Mouse (Mus musculus) hindbrain, embryonic 14.5 days (tissue): ENCODE measurements around the gene Sync. TPM values are rescaled to one million over a fixed set of nuclear protein-coding genes. Genes with fewer than 3 reads are reported as not detected.

Experiments
- ATAC-seq: fragments of 200-750 bp; cut with Nextera tagmentation; 2 replicates; pipeline ENCODE4 v1.8.0; 2017; ENCODE audit warnings: moderate number of reproducible peaks, mild to moderate bottlenecking, moderate TSS enrichment, moderate library complexity; ENCODE audit not compliant: low FRiP score
- DNase-seq: peaks from one replicate; pipeline ENCODE4 v3.0.0-alpha.2; 2015; ENCODE audit warnings: low spot score
- H3K27ac ChIP-seq: fragments of 300-500 bp; sonication (generic); 2 replicates; pipeline ENCODE4 v1.5.1; 2014; ENCODE audit warnings: mild to moderate bottlenecking, moderate library complexity
- H3K27me3 ChIP-seq: fragments of 300-500 bp; sonication (generic); 2 replicates; pipeline ENCODE4 v1.6.1; 2014; ENCODE audit warnings: mild to moderate bottlenecking, low read length, mixed read lengths; ENCODE audit not compliant: control insufficient read depth, insufficient read depth
- H3K36me3 ChIP-seq: fragments of 300-500 bp; sonication (generic); replicated peaks from 2 replicates; pipeline ENCODE4 v1.6.1; 2014; ENCODE audit not compliant: control insufficient read depth, insufficient read depth
- H3K4me1 ChIP-seq: fragments of 300-500 bp; sonication (generic); replicated peaks from 2 replicates; pipeline ENCODE4 v1.6.1; 2014; ENCODE audit warnings: antibody characterized with exemption, low read length, mixed read lengths; ENCODE audit not compliant: control insufficient read depth, insufficient read depth
- H3K4me2 ChIP-seq: fragments of 300-500 bp; sonication (generic); replicated peaks from 2 replicates; pipeline ENCODE4 v1.6.1; 2014; ENCODE audit warnings: mild to moderate bottlenecking, moderate library complexity
- H3K4me3 ChIP-seq: fragments of 300-500 bp; sonication (generic); replicated peaks from 2 replicates; pipeline ENCODE4 v1.5.1; 2014; ENCODE audit warnings: mild to moderate bottlenecking, low read length
- H3K9ac ChIP-seq: fragments of 300-500 bp; sonication (generic); 2 replicates; pipeline ENCODE4 v1.6.1; 2014
- H3K9me3 ChIP-seq: fragments of 300-500 bp; sonication (generic); 2 replicates; pipeline ENCODE4 v1.6.1; 2016; ENCODE audit warnings: low read length; ENCODE audit not compliant: control insufficient read depth
- WGBS: fragments of 180-500 bp; shearing (Covaris S2); extraction: QIAGEN DNeasy Blood & Tissue Kit; methylation state at CpG from one replicate; pipeline ENCODE4 v1.1.7; 2014; 5-methylcytosine and 5-hydroxymethylcytosine counted together
- polyA plus RNA-seq: library from polyadenylated mRNA; unstranded; fragments of >200 nt; fragmentation: Nextera tagmentation; extraction: Ambion mirVana; gene quantifications from 2 replicates; pipeline ENCODE4 v1.2.1, GENCODE M21; 2014

Gene Sync
- 1.2 and 2.2 TPM in 2 replicates for polyA plus RNA-seq

DNA sequence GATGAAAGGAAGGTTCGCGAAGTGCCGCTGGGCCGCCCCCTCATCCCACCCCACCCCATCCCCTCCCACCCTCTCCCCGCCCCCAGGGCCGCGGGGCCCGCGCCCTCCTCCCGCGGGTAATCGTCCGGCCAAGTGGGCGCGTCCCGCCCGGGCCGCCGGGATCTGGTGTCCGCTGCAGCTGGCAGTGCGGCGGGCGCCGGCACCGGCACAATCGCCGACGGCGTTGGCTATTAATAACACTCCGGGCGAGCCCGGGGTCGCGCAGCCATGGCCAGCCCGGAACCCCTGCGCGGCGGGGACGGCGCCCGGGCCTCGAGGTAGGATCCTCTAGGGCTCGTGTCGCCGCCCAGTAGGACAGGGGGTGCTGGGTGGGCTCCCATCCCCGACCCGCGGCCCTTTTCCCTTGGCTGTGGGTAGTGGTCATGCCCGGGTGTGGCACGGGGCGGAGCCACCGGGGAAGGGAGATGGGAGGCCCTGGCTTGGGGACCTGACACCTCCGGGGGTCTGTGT lies at the start of gene Sync:
Gene Sync, plus strand, starts transcription at position 146 of the 510 bp plus-strand sequence.
- H3K36me3 ChIP-seq: no peaks in the 10 kb centered on the region
- H3K9ac ChIP-seq: peak within 1 kb of the TSS; percentile 63
- peaks cover 9% of the 10 kb centered on the region for H3K4me1 ChIP-seq
- H3K4me2 ChIP-seq: peak within 1 kb of the TSS; percentile 92
- peak within 1 kb of the TSS; percentile 46 for H3K4me3 ChIP-seq
- WGBS: under 1% methylated on average over 42 of the region's 53 CpGs
- H3K27ac ChIP-seq: no peak within 1 kb of the TSS
- 0 out of 2 replicates have a peak, but pooled peaks cover 17% of the 10 kb centered on the region for H3K27me3 ChIP-seq
- no peak for DNase-seq
- peak; percentile 46; the same call in 1 of the 2 replicates for ATAC-seq
- no peaks in the 10 kb centered on the region for H3K9me3 ChIP-seq

DNA sequence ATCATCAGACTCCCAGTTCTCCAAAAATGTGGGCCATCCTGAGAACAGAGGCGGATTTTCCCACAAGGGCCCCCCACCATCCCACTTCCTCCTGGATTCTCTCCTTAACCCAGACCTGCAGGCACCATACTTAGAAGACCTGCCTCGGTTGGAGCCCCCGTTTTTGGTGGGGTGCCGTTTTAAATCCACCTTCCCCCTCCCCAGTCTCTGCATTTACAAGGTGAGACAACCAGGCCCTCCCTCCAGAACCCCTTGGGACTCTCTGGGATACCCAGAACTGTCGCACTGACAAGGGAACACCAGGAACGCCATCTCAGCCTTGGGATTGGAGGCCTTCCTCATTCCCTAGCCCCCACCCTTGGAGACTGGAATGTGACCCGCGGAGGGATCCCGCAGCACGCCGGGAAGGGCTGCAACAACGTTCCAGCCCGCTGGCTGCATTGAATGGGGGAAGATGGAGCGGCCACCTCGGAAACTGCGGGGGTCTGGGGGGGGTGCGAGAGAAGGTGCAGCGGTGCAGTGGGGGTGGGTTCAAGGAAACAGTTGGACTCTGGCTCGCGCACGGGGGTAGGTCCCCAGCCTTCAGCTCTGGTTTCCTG lies 49.5 kb upstream of the Sync start:
- ATAC-seq: no peak
- no peak overlapping the region for H3K27ac ChIP-seq

DNA sequence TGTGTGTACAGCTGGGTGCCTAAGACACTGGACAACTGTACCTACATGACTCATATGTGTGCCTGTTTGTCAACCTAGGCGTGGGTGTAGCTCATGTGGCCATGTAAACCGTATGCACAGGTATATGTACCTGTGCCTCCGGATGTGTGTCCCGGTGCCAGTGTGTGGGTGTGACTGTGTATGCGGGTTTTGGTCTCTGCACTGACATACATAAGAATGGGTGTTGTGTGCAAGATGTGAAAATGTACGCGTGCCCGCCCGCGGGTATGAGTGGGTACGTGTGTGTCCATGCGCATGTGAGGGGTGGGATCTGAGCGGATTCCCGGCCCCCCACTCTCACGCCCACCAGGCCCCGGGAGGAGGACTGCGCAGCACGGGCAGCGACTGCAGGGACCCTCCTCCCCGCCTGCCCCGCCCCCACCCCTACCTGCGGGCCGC lies 48.8 kb upstream of the Sync start:
- ATAC-seq: peak; percentile 63
- Histone ChIP-seq H3K9ac (peak overlapping the region; percentile 80), H3K4me1 (peaks cover 31% of the 10 kb centered on the region), H3K27me3 (no peaks in the 10 kb centered on the region), H3K27ac (peak overlapping the region; percentile 48; the same call in 1 of the 2 replicates), H3K4me2 (peak overlapping the region; percentile 76), H3K9me3 (no peaks in the 10 kb centered on the region), H3K4me3 (peak overlapping the region; percentile 70), H3K36me3 (no peaks in the 10 kb centered on the region)
- no peak for DNase-seq
- under 1% methylated on average over 23 of the region's 23 CpGs for WGBS

More for the DNA sequence above, 49.5 kb upstream of the Sync start:
- Histone ChIP-seq H3K4me3 (peak overlapping the region; percentile 70), H3K9me3 (no peaks in the 10 kb centered on the region), H3K4me1 (peaks cover 31% of the 10 kb centered on the region), H3K4me2 (peak overlapping the region; percentile 76), H3K36me3 (no peaks in the 10 kb centered on the region), H3K9ac (peak overlapping the region; percentile 80), H3K27me3 (no peaks in the 10 kb centered on the region)
- WGBS: 6% methylated on average over 21 of the region's 21 CpGs
- no peak for DNase-seq

DNA sequence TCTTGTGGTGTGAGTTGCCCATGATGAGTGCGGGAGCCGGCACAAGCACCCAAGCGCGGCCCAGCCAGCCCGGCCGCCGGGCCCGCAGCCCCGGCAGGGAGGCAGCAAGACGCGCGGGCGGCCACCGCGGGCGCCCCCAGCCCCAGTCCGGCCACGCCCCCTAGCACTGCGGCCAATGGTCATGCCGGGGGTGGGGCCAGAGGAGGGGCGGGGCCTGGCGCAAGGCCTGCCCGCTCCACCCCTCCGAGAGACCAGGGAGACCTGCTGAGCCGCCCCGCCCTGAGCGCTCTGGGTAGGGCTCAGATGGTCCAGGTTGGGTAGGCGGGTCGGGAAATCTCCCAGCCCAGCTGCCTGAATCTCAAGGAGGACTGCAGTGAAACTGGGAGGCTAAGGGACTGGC lies 48.3 kb upstream of the Sync start:
- ATAC-seq: peak; percentile 85

DNA sequence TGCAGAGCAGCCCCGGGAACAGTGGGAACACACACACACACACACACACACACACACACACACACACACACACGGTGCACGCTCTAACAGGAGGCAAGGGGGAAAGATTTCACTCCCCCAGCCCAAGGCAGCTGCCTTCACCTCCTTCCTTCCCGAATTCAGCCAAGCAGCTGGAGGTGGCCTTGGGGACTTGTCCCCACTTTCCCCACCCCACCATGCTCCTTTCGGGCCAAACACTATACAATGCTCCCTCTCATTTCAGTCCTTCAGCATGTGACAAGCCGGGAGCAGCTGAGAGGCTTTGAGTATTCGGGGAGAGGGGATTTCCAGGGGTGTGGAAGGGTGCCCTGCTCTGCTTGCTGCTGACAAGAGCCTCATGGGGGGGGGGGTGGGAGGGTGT lies 45.5 kb upstream of the Sync start:
- Histone ChIP-seq H3K9ac (no peak overlapping the region), H3K9me3 (no peaks in the 10 kb centered on the region), H3K4me2 (no peak overlapping the region), H3K4me1 (peaks cover 26% of the 10 kb centered on the region), H3K4me3 (no peak overlapping the region), H3K36me3 (no peaks in the 10 kb centered on the region), H3K27me3 (peaks cover 7% of the 10 kb centered on the region), H3K27ac (no peak overlapping the region)
- DNase-seq (no peak), ATAC-seq (no peak)
- 16% methylated on average over 7 of the region's 7 CpGs for WGBS

More for the DNA sequence above, 48.3 kb upstream of the Sync start:
- no peaks in the 10 kb centered on the region for H3K27me3 ChIP-seq
- H3K9ac ChIP-seq: peak overlapping the region; percentile 80
- no peaks in the 10 kb centered on the region for H3K9me3 ChIP-seq
- no peaks in the 10 kb centered on the region for H3K36me3 ChIP-seq
- peaks cover 31% of the 10 kb centered on the region for H3K4me1 ChIP-seq
- DNase-seq: peak; percentile 73
- WGBS: under 1% methylated on average over 27 of the region's 29 CpGs
- H3K4me2 ChIP-seq: peak overlapping the region; percentile 76
- peak overlapping the region; percentile 70 for H3K4me3 ChIP-seq
- peak overlapping the region; percentile 48; the same call in 1 of the 2 replicates for H3K27ac ChIP-seq

DNA sequence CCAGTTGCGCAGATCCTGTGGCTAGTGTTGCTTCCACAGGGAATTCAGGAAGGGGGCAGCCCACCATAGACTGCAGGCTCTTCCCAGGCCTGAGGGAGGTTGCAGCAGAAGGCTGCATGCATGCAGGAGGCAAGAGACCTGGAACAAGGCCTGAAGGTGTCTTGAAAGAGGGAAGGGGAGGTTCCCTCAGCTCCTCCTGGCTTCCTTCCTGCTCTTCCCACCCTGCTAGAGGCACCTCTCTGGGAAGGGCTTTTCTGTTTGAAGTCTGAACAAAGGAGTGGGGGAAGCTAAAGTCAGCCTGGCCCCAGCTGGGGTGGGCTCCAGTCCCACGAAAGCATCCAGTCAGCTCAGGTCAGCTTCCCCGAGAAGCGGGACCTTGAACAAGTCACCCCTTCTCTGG lies 45.1 kb upstream of the Sync start:
- peaks cover 11% of the 10 kb centered on the region for H3K27me3 ChIP-seq
- no peaks in the 10 kb centered on the region for H3K36me3 ChIP-seq
- peak overlapping the region; percentile 32; the same call in 1 of the 2 replicates for H3K27ac ChIP-seq
- DNase-seq (no peak), ATAC-seq (no peak)
- no peak overlapping the region for H3K9ac ChIP-seq
- no peak overlapping the region for H3K4me2 ChIP-seq
- no peaks in the 10 kb centered on the region for H3K9me3 ChIP-seq
- H3K4me1 ChIP-seq: peaks cover 22% of the 10 kb centered on the region
- no peak overlapping the region for H3K4me3 ChIP-seq
- 27% methylated on average over 4 of the region's 4 CpGs for WGBS

DNA sequence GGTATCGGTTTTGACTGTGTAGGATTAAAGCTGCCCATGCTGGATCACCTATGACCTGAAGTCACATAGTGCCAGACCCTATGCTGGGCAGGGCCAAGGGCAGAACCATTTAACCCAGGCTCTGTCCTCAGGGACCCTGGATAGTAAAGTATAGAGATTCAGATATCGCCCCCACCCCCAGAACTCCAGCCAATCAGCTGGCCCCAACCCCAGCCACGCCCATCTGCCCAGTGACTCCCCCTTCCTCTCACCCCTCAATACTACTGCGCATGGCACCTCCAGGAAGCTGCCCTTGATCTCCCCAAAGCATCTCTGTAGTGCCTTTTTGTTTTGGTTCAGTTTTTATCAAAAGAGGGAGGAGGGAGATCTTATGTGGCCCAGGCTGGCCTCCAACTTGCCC lies 44.7 kb upstream of the Sync start:
- H3K4me2 ChIP-seq: no peak overlapping the region
- no peak for ATAC-seq
- no peaks in the 10 kb centered on the region for H3K9me3 ChIP-seq
- peak overlapping the region; percentile 32; the same call in 1 of the 2 replicates for H3K27ac ChIP-seq
- 15% methylated on average over 4 of the region's 4 CpGs for WGBS
- H3K9ac ChIP-seq: no peak overlapping the region
- DNase-seq: no peak
- no peak overlapping the region for H3K4me3 ChIP-seq
- peaks cover 16% of the 10 kb centered on the region for H3K27me3 ChIP-seq
- no peaks in the 10 kb centered on the region for H3K36me3 ChIP-seq
- H3K4me1 ChIP-seq: peaks cover 18% of the 10 kb centered on the region; the same call in 1 of the 2 replicates

DNA sequence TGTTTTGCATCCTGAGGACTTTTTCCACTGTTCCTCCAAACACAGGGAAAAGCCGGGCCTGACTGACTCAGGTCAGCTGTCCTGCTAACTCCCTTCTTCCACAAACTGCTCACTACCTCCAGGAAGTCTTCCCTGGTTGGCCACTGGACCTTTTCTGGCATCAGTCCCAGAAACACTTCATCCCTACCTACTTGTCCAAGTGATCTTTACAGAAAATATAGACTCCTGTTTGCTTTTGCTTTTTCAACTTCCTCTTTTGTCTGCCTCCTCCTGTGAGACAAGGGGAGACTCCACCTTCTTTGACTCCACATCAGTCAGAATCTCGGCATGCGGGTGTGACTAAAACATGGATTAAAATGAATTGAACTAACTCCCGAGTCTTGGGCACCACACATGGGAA lies 42.6 kb upstream of the Sync start:
- ATAC-seq (no peak), DNase-seq (no peak)
- Histone ChIP-seq H3K4me2 (no peak overlapping the region), H3K9me3 (no peaks in the 10 kb centered on the region), H3K9ac (no peak overlapping the region), H3K27me3 (peaks cover 32% of the 10 kb centered on the region), H3K36me3 (no peaks in the 10 kb centered on the region), H3K4me3 (no peak overlapping the region), H3K27ac (no peak overlapping the region), H3K4me1 (peaks cover 20% of the 10 kb centered on the region; the same call in 1 of the 2 replicates)
- 62% methylated on average over 4 of the region's 4 CpGs for WGBS

DNA sequence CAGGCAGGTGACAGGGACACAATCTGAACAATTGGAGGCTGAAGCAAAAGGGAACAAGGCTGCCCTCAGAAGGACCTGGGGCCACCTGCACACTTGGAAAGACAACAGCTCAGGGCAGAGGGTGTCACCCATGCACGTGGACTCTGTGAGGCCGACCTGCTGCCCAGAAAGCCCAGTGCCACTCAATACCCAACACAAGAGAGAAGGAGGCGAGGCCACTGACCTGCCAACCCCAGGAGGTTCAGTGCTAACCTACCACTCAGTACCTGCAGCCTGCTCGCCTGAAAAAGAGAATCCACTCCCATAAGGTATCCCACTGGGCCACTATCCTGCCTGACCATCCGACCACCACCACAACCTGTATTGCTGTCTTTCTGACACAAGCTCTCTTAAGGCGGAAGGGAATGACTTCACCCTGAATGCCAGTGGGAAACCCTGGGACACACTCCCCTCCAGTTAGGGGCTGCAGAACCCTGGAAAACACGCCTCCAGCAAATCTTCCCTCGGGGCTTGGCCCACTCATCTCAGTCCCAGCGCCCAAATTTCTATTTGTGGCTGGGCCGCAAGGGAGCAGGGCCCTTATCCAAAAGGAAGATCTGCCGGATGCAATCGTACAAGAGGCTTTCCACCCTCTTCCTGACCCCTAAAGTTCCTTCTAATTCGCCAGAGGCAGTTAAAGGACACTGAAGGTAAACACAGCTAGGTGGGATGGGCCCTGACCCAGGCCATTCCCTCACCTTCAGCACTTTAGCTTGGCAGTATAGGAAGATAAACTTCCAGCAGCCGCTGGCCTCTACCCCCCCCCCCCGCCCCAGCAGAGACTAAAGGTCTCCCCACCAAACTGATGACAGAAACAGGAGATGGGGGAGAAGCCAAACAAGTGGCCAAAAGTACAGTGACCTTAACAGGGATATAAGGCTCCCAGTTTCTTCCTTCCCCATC lies 40.8 kb upstream of the Sync start:
- H3K4me3 ChIP-seq: no peak overlapping the region
- no peak overlapping the region for H3K4me2 ChIP-seq
- H3K9me3 ChIP-seq: no peaks in the 10 kb centered on the region
- ATAC-seq (no peak), DNase-seq (no peak)
- H3K36me3 ChIP-seq: no peaks in the 10 kb centered on the region
- no peak overlapping the region for H3K9ac ChIP-seq
- WGBS: 48% methylated on average over 15 of the region's 15 CpGs
- H3K27me3 ChIP-seq: peaks cover 49% of the 10 kb centered on the region
- peaks cover 20% of the 10 kb centered on the region; the same call in 1 of the 2 replicates for H3K4me1 ChIP-seq
- H3K27ac ChIP-seq: no peak overlapping the region
